Mouse (Mus musculus) brain, embryonic 14.5 days (tissue): Measurements from ENCODE around the gene Ust.

ENCODE experiments used
- CTCF ChIP-seq: fragments of 200-500 bp; IDR thresholded peaks from 2 replicates; pipeline ENCODE4 v1.5.1; 2012; ENCODE audit warnings: inconsistent platforms, mild to moderate bottlenecking, moderate library complexity, borderline replicate concordance; ENCODE audit not compliant: insufficient read depth, insufficient read length; ENCODE audit errors: extremely low read depth
- POLR2A ChIP-seq: fragments of 200-500 bp; IDR thresholded peaks from 2 replicates; pipeline ENCODE4 v1.6.1; 2012; ENCODE audit warnings: mild to moderate bottlenecking, inconsistent platforms, borderline replicate concordance; ENCODE audit not compliant: poor library complexity, insufficient read depth, insufficient read length, severe bottlenecking; ENCODE audit errors: extremely low read depth

GRCm38 (mm10) chr10:8197661-8198060, 321.0 kb downstream of the Ust start:
- no peak for TF ChIP-seq CTCF
- no peak for TF ChIP-seq POLR2A
